Mouse (Mus musculus) retina, postnatal 7 days (tissue): ENCODE data around the gene Olfr248.
"Not testable (repeated sequence)": the region's sequence is repeated elsewhere in the genome, so short reads cannot be mapped to it uniquely, and the experiment has no call there.

Source experiments
- DNase-seq: peaks from one replicate; pipeline ENCODE4 v3.0.0-alpha.2; 2012; ENCODE audit warnings: low read depth, low spot score

The Olfr248 gene

GRCm38 (mm10) chr1:174390746-174391145 lies at the start of gene Olfr248:
TSS of gene Olfr248 (plus strand) at chr1:174391046.
- no peak for DNase-seq

- DNase-seq = not testable (repeated sequence)
These were observed 37.2 kb upstream of the Olfr248 start for GRCm38 (mm10) chr1:174353636-174354035.

- DNase-seq = no peak
These were observed 36.2 kb upstream of the Olfr248 start for GRCm38 (mm10) chr1:174354640-174355039.

- DNase-seq = no peak
These were observed 25.9 kb upstream of the Olfr248 start, which contains the start of gene Olfr417 for GRCm38 (mm10) chr1:174364882-174365451. TSS of gene Olfr417 (plus strand) at chr1:174365122.

- DNase-seq = no peak
These were observed 17.0 kb upstream of the Olfr248 start for GRCm38 (mm10) chr1:174373799-174374198.

GRCm38 (mm10) chr1:174422959-174423358 lies 32.1 kb downstream of the Olfr248 start:
- DNase-seq = no peak

GRCm38 (mm10) chr1:174423764-174424163 lies 32.9 kb downstream of the Olfr248 start, which contains the start of gene Olfr414:
TSS of gene Olfr414 (plus strand) at chr1:174424064.
- no peak for DNase-seq

GRCm38 (mm10) chr1:174426180-174426986 lies 35.5 kb downstream of the Olfr248 start:
- no peak for DNase-seq

- no peak for DNase-seq
These were observed 36.6 kb downstream of the Olfr248 start for GRCm38 (mm10) chr1:174427402-174427801.

- DNase-seq = no peak
These were observed 37.6 kb downstream of the Olfr248 start for GRCm38 (mm10) chr1:174428407-174428806.

- no peak for DNase-seq
These were observed 43.3 kb downstream of the Olfr248 start for GRCm38 (mm10) chr1:174434121-174434520.
